Mouse (Mus musculus): ENCODE data around the gene Tead3.
"Not testable (repeated sequence)": the region's sequence is repeated elsewhere in the genome, so short reads cannot be mapped to it uniquely, and the experiment has no call there.

The Tead3 gene

GRCm38 (mm10) chr17:28329503-28330231, 20.9 kb downstream of the Tead3 start:
- no peak for DNase-seq

- DNase-seq: no peak
Measured at GRCm38 (mm10) chr17:28328946-28329345, 21.7 kb downstream of the Tead3 start.

- peak; percentile 96 for DNase-seq
Measured at GRCm38 (mm10) chr17:28328366-28328928, 22.2 kb downstream of the Tead3 start, which contains the start of gene Rpl10a. Gene Rpl10a (plus strand): TSS chr17:28328471.

- DNase-seq: peak; percentile 64
Measured at GRCm38 (mm10) chr17:28327673-28328325, 22.8 kb downstream of the Tead3 start.

GRCm38 (mm10) chr17:28326951-28327350, 23.7 kb downstream of the Tead3 start:
- no peak for DNase-seq

GRCm38 (mm10) chr17:28325751-28326150, 24.9 kb downstream of the Tead3 start:
- no peak for DNase-seq

- DNase-seq: not testable (repeated sequence)
Measured at GRCm38 (mm10) chr17:28324416-28324815, 26.2 kb downstream of the Tead3 start.

GRCm38 (mm10) chr17:28323786-28324185, 26.8 kb downstream of the Tead3 start:
- no peak for DNase-seq

GRCm38 (mm10) chr17:28321700-28322099, 28.9 kb downstream of the Tead3 start:
- DNase-seq: no peak

- no peak for DNase-seq
Measured at GRCm38 (mm10) chr17:28317725-28318124, 32.9 kb downstream of the Tead3 start.

- DNase-seq: no peak
Measured at GRCm38 (mm10) chr17:28317091-28317490, 33.5 kb downstream of the Tead3 start.

GRCm38 (mm10) chr17:28316476-28316875, 34.1 kb downstream of the Tead3 start:
- no peak for DNase-seq

GRCm38 (mm10) chr17:28315611-28316160, 34.9 kb downstream of the Tead3 start:
- no peak for DNase-seq

- no peak for DNase-seq
Measured at GRCm38 (mm10) chr17:28313880-28314225, 36.8 kb downstream of the Tead3 start.

GRCm38 (mm10) chr17:28313212-28313879, 37.3 kb downstream of the Tead3 start, which contains the start of gene Fance:
Gene Fance (plus strand): TSS chr17:28313519.
- peak; percentile 95 for DNase-seq

- DNase-seq: no peak
Measured at GRCm38 (mm10) chr17:28312232-28313211, 38.1 kb downstream of the Tead3 start.

- no peak for DNase-seq
Measured at GRCm38 (mm10) chr17:28311366-28312132, 39.1 kb downstream of the Tead3 start.

- no peak for DNase-seq
Measured at GRCm38 (mm10) chr17:28310831-28311230, 39.8 kb downstream of the Tead3 start.

GRCm38 (mm10) chr17:28308297-28309195, 42.1 kb downstream of the Tead3 start:
- peak; percentile 81 for DNase-seq

GRCm38 (mm10) chr17:28305172-28305571, 45.4 kb downstream of the Tead3 start:
- DNase-seq: no peak

Data from right cerebral cortex, adult 18-20 months (tissue).